Mouse (Mus musculus) bone marrow, adult 2 months (tissue): Measurements from ENCODE around the gene B3galt1. TPM values are rescaled to one million over a fixed set of nuclear protein-coding genes. Genes with fewer than 3 reads are reported as not detected.

Experiments
- H3K27ac ChIP-seq: fragments of 200-500 bp; 2 replicates; pipeline ENCODE4 v1.5.1; 2012; ENCODE audit warnings: low read depth, mild to moderate bottlenecking, control low read depth, inconsistent platforms, low read length; ENCODE audit not compliant: control insufficient read depth, poor library complexity, insufficient read depth
- H3K4me1 ChIP-seq: fragments of 200-500 bp; 2 replicates; pipeline ENCODE4 v1.6.1; 2011; ENCODE audit warnings: low read length; ENCODE audit not compliant: control insufficient read depth, insufficient read depth
- H3K4me3 ChIP-seq: fragments of 200-500 bp; replicated peaks from 2 replicates; pipeline ENCODE3; 2011; ENCODE audit warnings: mild to moderate bottlenecking, low read depth, low read length, control low read depth; ENCODE audit not compliant: control insufficient read depth
- CTCF ChIP-seq: fragments of 200-500 bp; IDR thresholded peaks from 2 replicates; pipeline ENCODE4 v1.5.1; 2011; ENCODE audit warnings: low read length, control low read depth; ENCODE audit not compliant: control insufficient read depth, insufficient read depth
- POLR2A ChIP-seq: fragments of 200-500 bp; IDR thresholded peaks from 2 replicates; pipeline ENCODE4 v1.6.1; 2011; ENCODE audit warnings: low read depth, mild to moderate bottlenecking, control low read depth, low read length, borderline replicate concordance; ENCODE audit not compliant: control insufficient read depth
- WGBS: fragments of 180-500 bp; shearing (Covaris S2); methylation state at CpG from one replicate; pipeline ENCODE4 v1.1.7; 2018; 5-methylcytosine and 5-hydroxymethylcytosine counted together
- polyA plus RNA-seq: library from polyadenylated mRNA; stranded (reverse); fragments of >200 nt; gene quantifications from 2 replicates; pipeline ENCODE4 v1.2.4, GENCODE M21; 2011; ENCODE audit warnings: low replicate concordance; ENCODE audit not compliant: missing spikeins, insufficient read depth, insufficient read length

The B3galt1 gene
- polyA plus RNA-seq, 1 experiment, result 0.40 TPM

- no peak overlapping the region for H3K27ac ChIP-seq
- H3K4me3 ChIP-seq, result no peak overlapping the region
- TF ChIP-seq POLR2A (no peak), CTCF (no peak)
- no peaks in the 10 kb centered on the region for H3K4me1 ChIP-seq
- WGBS, result 78% methylated on average over 5 of the region's 5 CpGs
Observed at GRCm38 (mm10) chr2:68079426-68080360, 514.0 kb downstream of the B3galt1 start.

DNA sequence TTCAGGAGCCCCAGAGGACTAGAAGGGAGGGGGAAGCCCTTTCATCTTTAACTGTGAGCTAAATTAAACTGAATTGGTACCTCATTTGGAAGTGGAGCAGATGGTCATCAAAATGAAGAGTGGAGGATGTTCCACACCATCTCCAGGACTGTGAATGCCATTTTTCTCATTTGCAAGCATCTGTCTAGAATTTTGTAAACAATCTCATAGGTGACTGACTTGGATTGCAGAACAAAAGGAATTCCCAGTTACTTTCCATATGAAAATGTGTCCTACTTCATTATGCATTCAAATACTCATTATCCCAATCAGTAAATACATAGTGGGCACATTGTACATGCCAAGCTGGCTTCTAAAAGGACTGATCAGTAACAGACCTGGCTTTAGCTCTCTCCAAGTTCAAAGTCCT, 515.2 kb downstream of the B3galt1 start:
- Histone ChIP-seq H3K4me3 (no peak overlapping the region), H3K4me1 (no peaks in the 10 kb centered on the region), H3K27ac (no peak overlapping the region)
- TF ChIP-seq CTCF (no peak), POLR2A (no peak)

- 57% methylated on average over 1 of the region's 1 CpGs for WGBS
- Histone ChIP-seq H3K4me3 (no peak overlapping the region), H3K27ac (no peak overlapping the region), H3K4me1 (no peaks in the 10 kb centered on the region)
- TF ChIP-seq CTCF, result no peak
- TF ChIP-seq POLR2A, result no peak
Observed at GRCm38 (mm10) chr2:68084483-68084882, 518.8 kb downstream of the B3galt1 start.

DNA sequence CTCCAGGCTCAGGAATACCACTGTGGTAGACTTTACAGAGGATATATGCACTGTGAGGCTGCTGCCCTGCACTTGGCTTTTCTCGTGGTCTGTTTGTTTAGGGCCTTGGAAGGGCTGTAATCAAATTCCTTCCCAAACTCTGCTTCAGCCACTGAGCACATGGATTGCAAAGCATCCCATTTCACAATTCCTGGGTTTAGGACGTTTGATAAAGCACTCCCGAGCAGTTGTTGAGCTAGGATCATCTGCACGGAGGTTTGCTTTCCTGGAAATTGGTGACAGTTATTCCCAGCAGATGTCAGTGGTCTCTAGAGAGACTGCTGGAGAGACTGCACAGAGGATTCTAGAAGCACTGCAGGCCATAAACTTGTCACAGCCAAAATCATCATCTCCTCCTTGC, 520.4 kb downstream of the B3galt1 start:
- Histone ChIP-seq H3K4me3 (no peak overlapping the region), H3K4me1 (no peaks in the 10 kb centered on the region), H3K27ac (no peak overlapping the region)
- TF ChIP-seq POLR2A (no peak), CTCF (no peak)
- 74% methylated on average over 4 of the region's 4 CpGs for whole genome bisulfite sequencing

GRCm38 (mm10) chr2:68091559-68091958, 525.9 kb downstream of the B3galt1 start:
- H3K4me1 ChIP-seq, result no peaks in the 10 kb centered on the region
- TF ChIP-seq POLR2A, result no peak
- TF ChIP-seq CTCF, result no peak
- 77% methylated on average over 2 of the region's 2 CpGs for WGBS
- H3K27ac ChIP-seq, result no peak overlapping the region
- no peak overlapping the region for H3K4me3 ChIP-seq

DNA sequence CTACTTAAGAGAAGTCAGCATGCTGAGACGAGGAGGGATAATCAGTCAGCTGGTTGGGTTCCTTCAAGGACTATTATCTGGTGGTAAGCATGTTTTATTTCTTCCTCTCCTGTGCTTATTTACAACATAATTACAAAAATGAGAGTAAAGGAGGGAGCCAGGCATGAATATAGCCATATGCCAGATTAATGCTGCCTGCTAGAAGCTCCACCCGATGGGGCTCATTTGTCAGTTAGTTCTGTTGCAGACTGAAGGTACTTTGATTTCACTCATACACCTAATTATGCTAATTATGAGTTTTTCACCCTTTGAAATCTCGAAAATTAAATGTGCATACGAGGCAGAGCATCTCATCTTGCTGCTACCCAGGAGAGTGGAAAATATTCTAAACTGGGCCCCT, 539.0 kb downstream of the B3galt1 start:
- H3K4me3 ChIP-seq, result no peak overlapping the region
- no peaks in the 10 kb centered on the region for H3K4me1 ChIP-seq
- WGBS, result 76% methylated on average over 4 of the region's 4 CpGs
- H3K27ac ChIP-seq, result no peak overlapping the region
- TF ChIP-seq POLR2A (no peak), CTCF (no peak)

DNA sequence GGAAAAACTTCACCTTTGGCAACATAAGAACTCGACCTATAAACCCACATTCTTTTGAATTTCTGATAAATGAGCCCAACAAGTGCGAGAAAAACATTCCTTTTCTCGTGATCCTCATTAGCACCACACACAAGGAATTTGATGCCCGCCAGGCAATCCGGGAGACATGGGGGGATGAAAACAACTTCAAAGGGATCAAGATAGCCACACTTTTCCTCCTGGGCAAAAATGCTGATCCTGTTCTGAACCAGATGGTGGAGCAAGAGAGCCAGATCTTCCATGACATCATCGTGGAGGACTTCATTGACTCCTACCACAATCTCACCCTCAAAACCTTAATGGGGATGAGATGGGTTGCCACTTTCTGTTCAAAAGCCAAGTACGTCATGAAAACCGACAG, 552.4 kb downstream of the B3galt1 start:
- no peak overlapping the region for H3K27ac ChIP-seq
- no peak for TF ChIP-seq POLR2A
- TF ChIP-seq CTCF, result no peak
- no peaks in the 10 kb centered on the region for H3K4me1 ChIP-seq
- H3K4me3 ChIP-seq, result no peak overlapping the region
- 63% methylated on average over 8 of the region's 8 CpGs for WGBS

- 62% methylated on average over 6 of the region's 6 CpGs for WGBS
- no peaks in the 10 kb centered on the region for H3K4me1 ChIP-seq
- H3K27ac ChIP-seq, result no peak overlapping the region
- no peak overlapping the region for H3K4me3 ChIP-seq
- TF ChIP-seq CTCF (no peak), POLR2A (no peak)
Observed at GRCm38 (mm10) chr2:68124751-68125150, 559.1 kb downstream of the B3galt1 start.

DNA sequence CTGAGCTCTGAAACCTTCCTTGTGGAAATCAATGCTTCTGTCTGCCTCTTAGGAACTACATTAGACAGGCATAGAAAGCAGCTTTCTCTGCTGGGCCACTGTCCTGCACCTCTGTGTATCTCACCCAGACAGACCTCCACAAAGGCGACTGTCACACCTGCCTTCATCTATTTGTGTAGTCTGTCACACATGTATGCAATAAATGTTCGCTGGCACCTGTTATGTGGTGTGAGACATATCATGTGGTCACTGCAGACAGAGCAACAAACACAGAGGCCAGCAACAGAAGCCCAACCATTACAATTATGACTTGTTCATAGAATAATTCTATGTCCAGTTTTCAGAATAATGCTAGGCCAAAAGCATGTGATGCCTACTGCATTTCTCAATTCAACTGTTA, 575.4 kb downstream of the B3galt1 start:
- TF ChIP-seq CTCF (no peak), POLR2A (no peak)
- Histone ChIP-seq H3K27ac (no peak overlapping the region), H3K4me1 (no peaks in the 10 kb centered on the region), H3K4me3 (no peak overlapping the region)
- 76% methylated on average over 2 of the region's 2 CpGs for WGBS
